Mouse (Mus musculus) layer of hippocampus, postnatal 10 days (tissue): ENCODE results near the gene Atp2b2. TPM values are rescaled to one million over a fixed set of nuclear protein-coding genes. Genes with fewer than 3 reads are reported as not detected.

ENCODE experiments used
- DNase-seq, 2 experiments: peaks; one replicate each; pipeline ENCODE4 v3.0.0; 2021; ENCODE audit warnings: low spot score in 2 of 2
- total RNA-seq, 2 experiments: library from RNA; stranded (reverse); gene quantifications; 2 replicates each; pipeline ENCODE4 v1.2.3; 2021

The Atp2b2 gene
- total RNA-seq, 2 experiments from 2014 or later: 243 to 256 TPM

DNA sequence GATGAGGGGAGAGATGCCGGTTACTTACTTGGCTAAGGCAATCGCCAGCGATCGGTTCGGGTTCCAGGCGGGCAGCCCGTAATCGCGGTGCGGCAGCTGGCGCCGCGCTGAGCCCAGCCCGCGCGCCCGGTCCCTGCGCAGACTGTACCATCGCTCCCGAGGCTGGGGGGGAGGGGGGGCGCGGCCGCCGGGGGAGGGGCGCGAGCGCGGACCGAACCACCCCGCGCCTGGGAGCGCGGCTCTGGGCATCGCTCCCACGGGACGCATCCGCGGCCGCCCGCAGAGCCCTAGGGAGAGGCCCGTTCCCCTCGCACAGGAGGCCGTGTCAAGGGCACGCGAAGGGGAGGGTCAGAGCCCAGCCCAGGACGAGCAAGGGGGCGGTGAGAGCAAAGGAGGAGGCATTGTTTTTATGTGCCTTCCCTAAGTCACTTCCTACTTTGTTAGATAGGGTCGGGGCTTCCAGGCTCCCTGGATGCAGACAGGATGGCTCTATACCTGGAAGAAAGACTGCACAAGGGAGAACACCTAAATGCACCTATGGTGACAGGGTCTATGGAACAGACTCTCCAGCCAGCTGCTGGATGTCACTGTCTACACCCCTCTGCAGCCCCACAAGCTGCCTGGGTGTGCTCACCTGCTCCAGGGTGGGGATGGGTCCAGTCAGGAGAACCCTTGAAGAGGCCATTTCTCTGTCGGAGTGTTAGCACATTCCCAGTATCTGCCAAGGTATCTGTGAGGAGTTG is 151.0 kb downstream of the Atp2b2 start:
- DNase-seq: peak; percentile 69 to 75

DNA sequence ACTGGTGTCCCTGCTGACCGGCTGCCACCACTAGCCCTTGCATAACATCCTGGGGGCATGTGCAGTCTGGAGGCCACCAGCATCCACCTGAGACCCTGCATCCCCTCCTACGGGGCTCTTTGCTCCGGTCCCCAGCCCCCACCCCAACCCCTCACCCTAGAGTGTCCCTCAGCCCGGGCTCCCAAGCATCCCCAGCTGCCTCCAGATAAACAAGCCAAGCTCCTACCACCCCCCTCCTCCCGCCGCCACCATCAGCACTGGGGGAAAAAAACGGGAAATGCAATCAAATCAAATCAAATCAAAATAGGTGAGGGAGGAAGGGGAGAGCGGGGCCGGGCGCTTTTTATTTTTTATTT is 151.6 kb downstream of the Atp2b2 start:
- peak in 1 of 2 experiments; percentile 34 for DNase-seq

- peak; percentile 51 to 66 for DNase-seq
These were observed 152.2 kb downstream of the Atp2b2 start for GRCm38 (mm10) chr6:113890023-113890857.

DNA sequence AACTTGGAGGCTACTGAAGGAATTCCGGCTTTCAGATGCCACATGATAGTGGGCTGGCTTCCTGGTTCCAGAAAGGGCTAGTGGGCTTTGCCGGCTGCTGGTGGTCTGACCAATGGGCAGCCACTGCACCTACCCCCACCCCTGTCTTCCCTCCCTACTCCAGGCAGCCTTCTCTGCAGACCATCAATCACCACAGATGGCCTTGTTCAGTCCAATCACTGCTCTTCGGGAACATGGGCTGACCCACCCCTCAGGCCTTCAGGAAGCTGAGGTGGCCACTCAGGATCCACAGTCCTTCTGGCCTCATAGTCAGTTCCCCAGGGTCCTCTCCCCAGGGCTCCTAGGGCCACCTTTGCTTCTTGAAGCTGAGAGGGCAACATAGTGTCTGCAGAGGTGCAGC is 153.2 kb downstream of the Atp2b2 start:
- DNase-seq: no peak

DNA sequence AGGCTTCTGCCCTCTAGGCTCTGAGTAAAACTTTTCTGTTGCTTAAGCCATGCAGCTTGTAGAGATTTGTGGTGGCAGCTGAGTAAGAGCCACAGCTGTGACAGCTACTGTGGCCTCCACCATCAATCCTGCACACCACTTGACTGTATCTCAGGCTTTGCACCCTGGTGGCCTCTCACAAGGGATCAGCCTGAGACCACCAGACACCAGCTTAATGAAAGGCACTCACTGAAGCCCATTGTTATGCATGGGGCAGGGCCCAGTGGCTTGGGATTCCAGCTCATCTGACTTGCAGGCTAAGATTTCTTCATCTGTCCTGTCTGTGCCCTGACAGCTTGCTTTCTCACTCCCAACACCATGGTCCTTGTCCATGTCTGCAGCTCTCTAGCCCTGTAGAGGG is 155.5 kb downstream of the Atp2b2 start:
- DNase-seq: no peak

- no peak for DNase-seq
These were observed 157.6 kb downstream of the Atp2b2 start for GRCm38 (mm10) chr6:113884806-113885205.

- DNase-seq: no peak
These were observed 159.2 kb downstream of the Atp2b2 start for GRCm38 (mm10) chr6:113883225-113883624.

DNA sequence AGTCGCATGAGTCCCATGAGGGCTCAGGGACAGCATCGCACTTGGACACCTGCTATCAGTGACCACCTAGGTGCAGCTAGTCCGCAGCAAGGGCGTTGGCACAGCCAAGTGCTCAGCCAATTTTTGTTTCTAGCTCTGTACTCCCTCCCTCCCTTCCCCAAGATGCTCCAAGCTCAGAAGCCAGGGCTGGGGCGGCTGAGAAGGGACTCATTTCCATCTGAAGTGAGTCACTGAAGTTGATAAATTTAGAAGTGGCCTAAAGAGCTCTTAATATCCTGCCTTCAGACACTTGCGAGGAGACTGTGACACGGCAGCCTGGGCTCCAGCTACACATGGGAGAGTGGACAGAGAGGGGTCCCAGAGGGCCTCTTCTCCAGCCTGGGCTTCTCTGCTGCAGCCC is 160.0 kb downstream of the Atp2b2 start:
- no peak for DNase-seq

DNA sequence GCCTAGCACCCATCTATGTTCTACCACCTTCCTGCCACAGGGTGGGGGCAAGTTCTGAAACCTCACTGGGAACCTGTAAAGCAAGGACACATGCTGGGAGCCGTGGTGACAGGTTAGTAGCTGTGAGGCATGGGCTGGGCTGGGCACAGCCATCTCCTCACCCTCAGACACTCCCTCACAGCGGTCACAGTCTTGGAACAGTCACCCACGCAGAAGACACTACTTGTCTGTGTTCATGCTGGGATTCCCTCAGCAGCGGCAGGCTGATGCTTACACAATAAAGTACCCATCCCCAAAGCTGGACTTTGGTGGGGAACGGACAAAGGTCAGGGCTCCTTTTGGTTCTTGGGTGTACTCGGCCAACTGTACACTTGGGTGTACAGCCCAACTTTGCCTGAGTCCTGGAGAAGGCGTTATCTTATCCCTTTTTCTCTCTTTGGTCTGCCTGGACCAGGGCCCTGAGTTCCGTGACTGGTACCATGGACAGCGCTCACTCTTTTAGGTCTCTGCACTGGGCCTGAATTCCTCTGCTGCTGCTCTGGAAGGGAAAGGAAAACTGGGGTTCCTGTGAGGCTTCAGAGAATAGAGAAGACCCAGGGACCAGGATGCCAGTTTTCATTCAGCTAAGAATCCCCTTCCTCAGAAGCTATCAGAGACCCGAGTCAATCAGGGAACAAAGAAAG is 160.7 kb downstream of the Atp2b2 start:
- DNase-seq: no peak

- DNase-seq: no peak
These were observed 163.0 kb downstream of the Atp2b2 start for GRCm38 (mm10) chr6:113879366-113879765.

DNA sequence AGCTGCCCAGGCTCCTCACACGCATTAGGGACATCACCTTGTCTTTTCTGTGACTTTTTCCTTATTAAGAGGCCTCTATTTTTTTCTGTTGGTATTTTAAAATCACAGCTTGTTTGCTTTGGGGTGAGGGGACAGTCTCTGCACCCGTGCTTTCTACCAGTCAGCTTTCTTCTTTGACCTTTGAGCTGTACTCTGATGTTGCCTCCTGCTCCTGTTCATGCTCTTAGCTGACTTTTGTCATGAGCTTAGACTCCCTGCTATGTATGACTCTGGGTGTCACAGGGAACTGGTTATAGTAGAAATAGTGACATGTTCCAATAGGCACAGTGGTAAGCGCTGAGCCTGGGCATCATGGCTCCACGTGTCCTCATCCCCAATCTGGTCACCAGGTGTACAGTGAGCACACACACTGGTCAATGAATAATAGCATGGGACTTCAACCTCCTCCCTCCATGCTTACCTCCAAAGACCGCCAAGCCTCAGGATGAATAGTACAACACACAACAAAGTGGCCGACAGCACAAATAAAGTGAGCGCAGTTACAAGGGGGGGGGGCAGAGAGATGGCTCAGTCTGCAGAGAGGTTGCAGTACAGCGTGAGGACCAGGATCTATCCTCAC is 163.8 kb downstream of the Atp2b2 start:
- DNase-seq: no peak

- DNase-seq: no peak
These were observed 165.8 kb downstream of the Atp2b2 start for GRCm38 (mm10) chr6:113876585-113876984.

- DNase-seq: no peak
These were observed 167.2 kb downstream of the Atp2b2 start for GRCm38 (mm10) chr6:113875201-113875600.

GRCm38 (mm10) chr6:113872654-113873053 is 169.8 kb downstream of the Atp2b2 start:
- no peak for DNase-seq

- DNase-seq: no peak
These were observed 171.6 kb downstream of the Atp2b2 start for GRCm38 (mm10) chr6:113870775-113871174.

DNA sequence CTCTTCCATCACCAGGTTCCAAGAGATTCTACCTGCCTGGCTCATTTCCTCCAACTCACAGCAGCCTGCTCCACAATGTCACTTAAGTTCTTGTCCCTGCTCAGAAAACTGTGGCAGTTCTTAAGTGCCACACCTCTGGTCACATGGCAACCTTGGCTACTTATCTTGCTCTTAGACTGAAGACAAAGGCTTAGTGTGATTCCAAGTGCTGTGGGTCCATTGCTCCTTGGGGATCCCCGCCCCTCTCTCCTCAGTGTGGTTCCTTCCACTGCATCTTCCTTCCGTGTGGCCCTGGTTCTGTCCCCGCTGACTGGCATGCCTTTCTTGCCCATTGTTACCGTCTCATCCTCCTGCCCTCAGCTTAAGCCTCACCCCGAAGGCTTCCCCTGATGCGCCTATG is 173.9 kb downstream of the Atp2b2 start:
- DNase-seq: no peak

GRCm38 (mm10) chr6:113865699-113866098 is 176.7 kb downstream of the Atp2b2 start:
- DNase-seq: no peak

GRCm38 (mm10) chr6:113864812-113865211 is 177.6 kb downstream of the Atp2b2 start:
- no peak for DNase-seq

DNA sequence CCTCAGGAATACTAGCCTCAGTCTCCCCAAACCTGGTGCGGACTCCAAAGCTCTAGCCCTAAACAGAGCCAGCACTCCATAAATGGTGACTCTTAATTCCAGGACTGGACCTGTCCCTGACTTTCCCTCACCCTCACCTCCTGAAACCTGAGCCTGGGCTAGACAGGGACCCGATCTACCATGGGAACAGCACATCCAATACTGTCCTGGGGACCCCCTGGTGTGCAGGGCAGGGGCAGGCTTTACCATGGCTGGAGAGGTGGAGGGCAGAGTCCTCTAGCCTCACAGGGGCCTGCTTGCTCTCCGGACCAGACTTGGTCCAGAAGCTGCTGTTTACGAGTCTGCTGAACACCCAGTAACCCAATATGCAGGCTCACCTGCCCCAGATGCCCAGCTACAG is 179.5 kb downstream of the Atp2b2 start:
- DNase-seq: no peak

GRCm38 (mm10) chr6:113861938-113862337 is 180.5 kb downstream of the Atp2b2 start:
- no peak for DNase-seq

GRCm38 (mm10) chr6:113861375-113861770 is 181.0 kb downstream of the Atp2b2 start:
- DNase-seq: no peak
